Mouse (Mus musculus): ENCODE data around the gene Gnb3. TPM values are rescaled to one million over a fixed set of nuclear protein-coding genes. Genes with fewer than 3 reads are reported as not detected.

The Gnb3 gene
- 0.70 TPM in 1 of 2 replicates, not detected in the other for total RNA-seq (2017)

DNA sequence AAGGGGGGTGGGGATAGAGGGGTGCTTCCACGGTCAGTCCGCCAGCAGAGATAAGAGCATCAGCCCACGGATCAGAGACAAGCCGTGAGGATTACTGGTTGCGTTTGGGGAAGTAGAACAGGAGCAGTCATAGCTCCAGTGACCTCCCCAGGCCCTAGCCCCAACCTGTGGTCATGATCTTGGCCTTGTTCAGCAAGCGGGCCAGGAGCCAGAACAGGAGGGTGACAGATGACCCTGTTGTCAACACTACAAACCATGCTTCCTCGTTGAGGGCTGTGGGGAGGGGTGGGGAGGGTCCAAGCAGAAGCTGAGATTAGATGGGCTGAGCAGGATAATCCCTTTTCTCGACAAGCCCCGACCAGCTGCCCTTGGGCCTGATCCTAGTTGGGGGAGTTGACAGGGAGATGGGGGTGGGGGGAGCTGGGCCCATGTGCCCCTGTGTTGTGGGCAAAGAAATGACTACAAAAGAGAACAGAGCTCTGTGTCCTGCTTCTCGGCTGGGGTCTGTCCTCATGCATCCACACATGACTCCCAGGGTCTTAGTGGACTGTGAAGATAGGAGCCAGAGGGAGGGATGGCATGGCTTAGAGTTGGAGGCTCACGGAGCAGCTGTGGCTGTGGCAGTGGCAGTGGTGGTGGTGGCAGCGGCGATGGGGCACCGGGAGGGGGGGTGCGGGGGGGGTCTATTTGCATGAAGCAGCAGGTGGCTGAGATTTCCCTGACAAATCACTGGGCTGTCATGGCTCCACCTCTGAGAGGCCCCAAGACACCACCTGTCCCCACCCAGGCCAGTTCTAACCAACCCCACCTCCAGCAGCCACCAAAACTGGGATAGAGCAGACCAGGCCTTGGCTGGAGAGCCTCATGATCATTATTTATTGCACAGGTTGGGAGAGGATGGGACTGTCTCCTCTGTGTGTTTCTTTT is at the start of gene Gnb3:
TSS of gene Gnb3 (minus strand) at position 35 of the 927 bp plus-strand sequence.
- no peak for ATAC-seq (ENCODE audit: extremely low read depth, insufficient number of reproducible peaks, low FRiP score, poor library complexity, severe bottlenecking)

DNA sequence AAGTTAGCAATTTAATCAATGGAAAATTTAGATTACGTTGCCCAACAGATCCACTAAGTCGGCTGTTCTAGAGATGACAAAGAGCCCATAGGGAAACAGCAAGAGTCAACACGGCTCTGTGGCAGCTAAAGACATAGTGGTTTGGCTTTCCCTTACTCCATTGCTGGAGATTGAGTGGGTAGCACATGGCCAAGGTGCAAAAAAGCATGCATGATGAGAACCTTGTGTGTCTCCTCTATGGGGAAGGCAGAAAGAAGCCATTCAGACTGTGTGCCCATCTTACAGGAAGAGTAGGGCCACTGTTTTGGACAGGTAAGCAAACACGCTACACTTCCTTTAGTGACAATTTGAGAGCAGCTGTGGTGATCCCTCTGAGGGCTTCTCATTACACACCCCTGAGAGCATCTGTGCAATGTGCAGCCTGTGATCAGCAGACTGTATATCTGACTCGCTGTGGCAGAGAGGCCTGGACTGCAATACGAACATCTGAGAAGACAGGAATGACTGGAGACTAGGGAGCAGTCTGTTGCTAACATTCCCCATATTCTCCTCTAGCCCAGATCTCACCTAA is 48.6 kb upstream of the Gnb3 start:
- ATAC-seq (ENCODE audit: extremely low read depth, insufficient number of reproducible peaks, low FRiP score, poor library complexity, severe bottlenecking) = no peak

DNA sequence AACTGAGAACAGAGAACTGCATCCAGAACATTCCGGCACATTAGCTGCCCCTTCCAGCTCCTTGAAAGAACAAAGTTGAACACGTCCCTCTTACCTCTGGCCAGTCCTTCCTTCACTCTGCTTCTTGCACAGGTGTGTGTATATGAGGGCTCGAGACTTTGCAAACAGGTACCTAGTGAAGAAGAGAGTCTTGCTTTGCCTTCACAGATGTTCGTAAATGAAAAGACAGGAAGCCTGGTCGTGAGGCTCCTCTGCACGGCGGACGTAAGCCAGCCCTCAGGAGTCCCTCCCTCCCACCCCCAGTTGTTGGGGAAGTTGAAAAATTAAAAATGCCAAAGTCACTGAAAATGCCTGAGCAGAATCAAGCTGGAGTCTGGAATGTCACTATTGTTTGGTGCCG is 47.9 kb upstream of the Gnb3 start, which contains the start of gene Cd4:
TSS of gene Cd4 (minus strand) at position 236 of the 400 bp plus-strand sequence.
- no peak for ATAC-seq (ENCODE audit: extremely low read depth, insufficient number of reproducible peaks, low FRiP score, poor library complexity, severe bottlenecking)

DNA sequence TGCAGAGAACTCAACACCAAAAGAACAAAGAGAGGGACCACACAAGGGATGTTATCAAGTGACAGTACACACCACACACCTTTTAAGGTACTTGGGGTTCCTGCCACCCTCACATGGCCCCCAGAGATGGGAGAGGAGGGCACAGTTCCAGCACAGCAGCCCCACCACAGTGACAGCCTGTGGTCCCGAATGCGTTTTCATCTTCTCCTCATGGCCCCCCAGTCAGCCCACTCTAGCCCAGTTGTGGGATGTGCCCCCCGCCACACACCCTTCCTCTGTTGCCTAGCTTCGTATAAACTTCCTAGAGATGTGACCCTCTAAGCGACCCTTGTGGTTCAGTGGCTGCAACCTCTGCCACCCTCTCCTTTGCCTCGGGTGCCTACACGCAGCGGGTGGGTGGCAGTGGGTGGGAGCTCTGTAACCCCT is 45.9 kb upstream of the Gnb3 start:
- ATAC-seq (ENCODE audit: extremely low read depth, insufficient number of reproducible peaks, low FRiP score, poor library complexity, severe bottlenecking) = no peak

DNA sequence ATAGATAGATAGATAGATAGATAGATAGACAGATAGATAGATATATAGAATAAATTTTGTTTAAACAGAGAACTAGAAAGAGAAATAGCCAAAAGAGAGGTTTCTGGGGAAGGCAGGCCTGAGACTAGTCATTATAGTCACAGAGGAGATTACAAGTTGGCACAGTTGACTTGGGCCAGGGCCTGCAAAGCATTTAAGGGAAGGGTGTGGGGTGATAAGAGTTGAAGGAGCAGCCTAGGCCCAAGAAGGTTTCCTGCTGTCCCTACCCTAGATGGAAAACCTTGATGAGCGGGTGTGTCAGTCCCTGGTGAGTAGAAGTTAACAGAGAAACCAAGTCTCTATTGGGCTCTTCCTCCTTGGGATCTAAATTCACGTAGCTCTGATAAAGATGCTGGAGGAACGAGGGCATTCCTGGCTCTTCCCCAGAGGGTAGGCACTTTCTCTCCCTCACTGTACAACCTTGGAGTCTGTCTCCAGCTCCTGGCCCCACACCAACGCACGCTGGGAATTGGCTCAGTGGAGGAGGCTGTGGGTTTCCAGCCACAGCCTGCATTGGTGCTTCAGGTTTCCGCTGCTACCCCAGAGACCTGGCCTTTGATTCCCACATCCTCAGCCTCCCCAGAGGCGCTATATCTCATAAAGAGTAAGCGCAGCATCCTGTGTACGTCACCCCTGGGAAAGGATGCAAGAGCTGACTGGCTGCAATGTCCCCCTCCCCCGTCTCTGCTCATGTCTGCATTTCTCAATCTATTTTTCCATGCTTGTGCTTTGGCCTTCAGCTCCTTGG is 44.8 kb upstream of the Gnb3 start:
- ATAC-seq (ENCODE audit: extremely low read depth, insufficient number of reproducible peaks, low FRiP score, poor library complexity, severe bottlenecking) = peak; percentile 43

DNA sequence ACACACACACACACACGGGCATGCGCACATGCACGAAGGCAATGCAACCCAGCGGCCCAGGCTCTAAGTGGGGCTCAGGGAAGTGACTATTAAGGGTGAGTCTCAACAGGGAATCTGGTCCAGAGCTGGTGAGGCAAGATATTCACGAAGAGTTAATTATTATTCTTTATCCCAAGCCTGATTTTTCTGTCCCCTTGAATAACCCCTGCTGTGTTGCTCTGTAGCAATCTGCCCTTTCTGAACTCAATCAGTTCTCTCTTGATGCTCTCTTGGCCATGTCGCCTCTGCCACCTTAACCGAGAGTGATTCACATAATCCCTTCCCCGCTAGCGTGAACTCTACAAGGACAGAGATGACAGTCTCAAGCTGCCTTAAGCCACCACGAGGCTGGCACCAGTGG is 43.3 kb upstream of the Gnb3 start:
- ATAC-seq (ENCODE audit: extremely low read depth, insufficient number of reproducible peaks, low FRiP score, poor library complexity, severe bottlenecking) = no peak

DNA sequence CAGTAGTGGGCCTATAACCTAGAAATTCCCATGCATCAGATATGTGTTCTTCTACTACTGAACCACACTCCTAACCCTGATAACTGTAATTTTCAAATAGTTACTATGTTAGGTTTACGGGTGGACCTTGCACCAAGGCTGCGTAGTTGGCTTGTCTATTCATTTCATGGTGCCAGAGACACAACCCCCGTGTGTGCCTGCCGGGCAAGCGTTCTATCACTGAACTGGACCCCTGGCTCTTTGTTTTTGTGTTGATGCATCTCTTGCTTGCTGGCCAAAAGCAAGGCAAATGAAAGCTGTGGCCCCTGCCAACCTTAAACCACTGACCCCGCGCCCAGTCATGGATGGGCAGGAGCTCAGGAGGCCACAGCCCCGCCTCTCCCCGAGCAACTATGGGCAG is 41.7 kb upstream of the Gnb3 start:
- ATAC-seq (ENCODE audit: extremely low read depth, insufficient number of reproducible peaks, low FRiP score, poor library complexity, severe bottlenecking) = no peak

DNA sequence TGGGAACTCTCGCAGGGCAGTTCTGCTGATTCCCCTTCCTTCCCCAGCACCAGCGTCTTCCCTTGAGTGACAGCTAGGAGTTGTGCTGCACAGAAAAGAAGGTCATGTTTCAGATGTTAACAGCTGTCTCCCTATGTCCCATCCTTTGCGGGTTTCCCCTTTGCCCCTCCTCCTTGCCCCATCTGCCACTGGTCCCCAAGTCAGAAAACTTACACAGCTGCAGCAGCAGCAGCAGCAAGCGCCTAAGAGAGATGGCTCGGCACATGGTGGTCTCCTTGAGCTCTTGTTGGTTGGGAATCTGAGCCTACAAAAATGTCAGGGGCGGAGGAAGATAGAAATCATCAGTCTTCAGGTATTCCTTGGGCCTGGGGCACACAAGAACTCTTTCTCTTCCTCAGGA is 39.3 kb upstream of the Gnb3 start:
- no peak for ATAC-seq (ENCODE audit: extremely low read depth, insufficient number of reproducible peaks, low FRiP score, poor library complexity, severe bottlenecking)

DNA sequence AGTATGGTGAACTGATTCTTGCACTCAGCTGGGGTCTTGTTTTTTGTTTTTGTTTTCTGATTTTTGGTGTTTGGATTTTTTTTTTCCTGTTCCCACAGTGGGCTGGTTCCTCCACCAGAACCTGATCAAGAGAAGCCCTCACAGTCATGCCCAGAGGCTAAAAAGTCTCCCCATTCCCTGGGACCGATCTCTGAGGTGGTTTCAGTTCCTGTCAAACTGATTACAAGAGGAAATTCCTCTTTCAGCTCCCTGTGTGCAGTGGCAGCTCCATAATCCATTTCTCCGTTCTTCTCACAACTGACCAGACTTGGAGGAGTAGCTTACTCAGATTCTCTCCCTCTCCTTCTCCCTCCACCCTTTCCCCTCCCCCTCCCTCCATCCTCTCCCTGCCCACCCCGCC is 34.3 kb upstream of the Gnb3 start:
- no peak for ATAC-seq (ENCODE audit: extremely low read depth, insufficient number of reproducible peaks, low FRiP score, poor library complexity, severe bottlenecking)

DNA sequence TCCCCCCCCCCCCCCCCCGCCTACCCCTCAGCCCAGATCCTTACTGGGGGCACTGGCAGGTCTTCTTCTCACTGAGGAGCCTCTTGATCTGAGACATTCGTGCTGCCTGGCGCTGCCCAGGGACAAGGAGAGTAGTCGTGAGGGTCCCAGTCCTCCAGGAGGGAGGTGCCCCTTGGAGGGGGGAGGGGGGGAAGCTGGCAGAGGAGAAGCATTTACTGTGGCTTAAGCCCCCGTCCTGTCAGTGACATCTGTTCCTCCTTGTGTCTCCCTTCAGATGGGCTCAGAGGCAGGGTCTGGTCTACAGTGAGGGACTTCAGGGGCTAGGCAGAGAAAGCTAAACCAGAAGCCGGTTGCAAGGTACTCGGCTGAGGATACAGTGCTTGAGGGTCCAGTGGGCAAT is 26.5 kb upstream of the Gnb3 start:
- no peak for ATAC-seq (ENCODE audit: extremely low read depth, insufficient number of reproducible peaks, low FRiP score, poor library complexity, severe bottlenecking)

DNA sequence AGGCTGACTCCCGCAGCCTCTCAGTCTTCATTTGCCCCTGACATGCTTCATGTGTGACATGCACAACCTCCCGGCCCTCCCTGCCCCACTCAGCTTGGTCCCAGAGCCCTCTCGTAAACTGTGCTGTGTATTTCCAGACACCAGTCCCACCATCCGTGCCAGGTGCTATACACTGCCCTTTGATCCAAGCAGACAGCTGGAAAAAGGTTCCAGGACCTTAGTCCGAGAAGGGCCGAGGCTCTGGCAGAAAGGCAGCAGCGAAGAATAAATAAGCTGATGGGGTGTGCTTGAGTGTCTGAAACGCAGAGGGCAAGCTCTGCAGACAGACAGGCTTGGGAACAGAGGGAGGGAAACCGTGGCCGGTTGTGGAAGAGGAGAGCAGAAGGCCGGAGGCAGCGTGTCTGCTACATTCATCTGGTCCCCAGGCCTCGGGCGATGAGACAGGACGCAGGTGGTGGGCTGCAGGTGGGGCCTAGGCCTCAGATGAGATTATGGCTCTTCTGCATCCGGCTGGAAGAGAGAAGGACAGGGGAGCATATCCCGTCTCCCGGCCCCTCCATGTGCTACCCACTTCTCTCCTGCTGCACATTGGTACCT is 25.8 kb upstream of the Gnb3 start:
- ATAC-seq (ENCODE audit: extremely low read depth, insufficient number of reproducible peaks, low FRiP score, poor library complexity, severe bottlenecking) = no peak

DNA sequence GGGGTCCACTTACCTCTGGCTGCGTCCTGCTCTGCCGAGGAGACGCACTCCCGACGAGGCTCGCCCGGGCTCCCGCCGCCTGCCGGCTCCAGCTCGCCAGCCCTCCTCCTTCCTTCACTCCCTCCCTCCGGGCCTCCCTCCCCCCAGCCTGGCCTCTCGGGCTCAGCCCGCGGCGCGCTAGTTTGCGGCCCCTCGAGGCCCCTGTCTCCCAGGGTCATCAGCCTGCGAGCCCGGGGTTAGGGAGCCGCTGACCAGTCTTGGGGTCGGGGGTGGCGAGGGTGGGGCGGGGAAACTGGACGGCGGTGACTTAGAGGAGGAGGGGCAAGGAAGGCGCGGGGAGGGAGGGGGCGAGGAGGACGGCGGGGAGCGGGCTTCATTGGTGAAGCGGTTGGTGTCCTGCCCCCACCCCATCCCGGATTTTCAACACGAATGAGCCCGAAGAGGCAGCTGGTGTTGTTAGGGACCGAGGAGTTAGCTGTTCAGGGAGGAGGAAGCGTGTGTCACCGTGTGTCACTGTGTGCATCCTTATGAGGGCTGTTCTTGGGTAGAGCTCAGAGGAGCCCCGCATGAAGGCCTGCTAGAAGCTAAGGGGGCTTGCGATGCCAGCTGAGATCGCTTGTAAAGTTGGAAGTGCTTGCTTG is 23.7 kb upstream of the Gnb3 start, which contains the start of gene Gpr162:
TSS of gene Gpr162 (minus strand) at position 326 of the 641 bp plus-strand sequence.
- ATAC-seq (ENCODE audit: extremely low read depth, insufficient number of reproducible peaks, low FRiP score, poor library complexity, severe bottlenecking) = no peak

DNA sequence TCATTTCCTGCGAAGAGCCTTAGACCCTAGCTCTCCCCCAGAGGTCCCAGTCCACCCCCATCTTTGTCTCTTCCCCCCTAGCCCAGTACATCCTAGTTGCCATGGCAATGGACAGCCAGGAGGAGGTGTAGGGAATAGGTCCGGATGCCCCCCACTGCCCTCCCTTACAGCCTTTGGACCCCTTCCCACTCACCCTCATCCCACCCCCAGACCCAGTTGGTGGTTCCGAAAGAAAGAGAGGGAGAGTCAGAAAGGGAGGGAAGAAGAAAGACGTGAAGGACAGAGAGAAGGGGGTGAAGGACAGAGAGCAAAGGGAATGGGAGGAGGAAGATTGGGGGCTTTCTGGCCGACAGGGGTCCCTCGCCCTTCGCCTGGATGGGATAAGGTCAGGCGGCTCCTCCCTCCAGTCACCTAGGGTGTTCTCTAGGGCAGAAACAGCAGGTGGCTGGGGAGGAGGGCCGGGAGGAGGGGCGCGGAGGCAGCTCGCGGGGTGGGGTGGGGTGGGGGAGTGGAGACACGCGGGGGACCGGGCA is 23.1 kb upstream of the Gnb3 start:
- ATAC-seq (ENCODE audit: extremely low read depth, insufficient number of reproducible peaks, low FRiP score, poor library complexity, severe bottlenecking) = no peak

DNA sequence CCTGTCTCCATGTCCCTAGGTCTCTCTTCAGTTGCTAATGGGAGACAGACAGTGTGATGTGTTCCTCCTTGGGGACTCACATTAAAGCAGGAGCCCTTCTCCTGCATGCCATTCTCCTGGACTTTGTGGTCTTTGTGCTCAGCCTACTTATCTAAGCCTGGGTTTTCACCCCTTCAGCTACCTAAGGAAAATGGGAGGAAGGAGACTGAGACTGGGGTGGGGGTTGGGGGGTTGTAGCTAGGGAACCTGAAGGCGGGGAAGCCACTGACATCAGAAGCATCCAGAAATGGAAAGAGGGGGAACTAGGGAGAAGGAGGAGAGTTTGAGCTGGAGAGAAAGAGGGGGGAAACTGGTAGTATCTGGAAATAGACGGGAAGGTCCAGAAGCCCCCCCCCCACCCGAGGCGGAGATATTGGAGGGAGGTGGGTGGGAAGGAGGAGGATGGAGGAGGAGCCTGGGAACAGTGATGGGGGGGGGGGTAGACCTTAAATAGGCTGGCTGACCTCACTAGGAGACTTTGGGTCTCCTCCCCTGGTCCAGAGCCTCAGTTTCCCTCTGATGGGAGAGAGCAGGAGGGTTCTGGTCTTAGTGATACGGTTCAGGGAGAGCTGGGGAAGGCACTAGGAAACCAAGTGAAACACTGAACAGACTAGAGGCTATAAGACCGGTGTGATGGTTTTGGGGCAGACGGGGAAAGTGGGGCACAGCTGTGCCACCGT is 22.5 kb upstream of the Gnb3 start:
- no peak for ATAC-seq (ENCODE audit: extremely low read depth, insufficient number of reproducible peaks, low FRiP score, poor library complexity, severe bottlenecking)

DNA sequence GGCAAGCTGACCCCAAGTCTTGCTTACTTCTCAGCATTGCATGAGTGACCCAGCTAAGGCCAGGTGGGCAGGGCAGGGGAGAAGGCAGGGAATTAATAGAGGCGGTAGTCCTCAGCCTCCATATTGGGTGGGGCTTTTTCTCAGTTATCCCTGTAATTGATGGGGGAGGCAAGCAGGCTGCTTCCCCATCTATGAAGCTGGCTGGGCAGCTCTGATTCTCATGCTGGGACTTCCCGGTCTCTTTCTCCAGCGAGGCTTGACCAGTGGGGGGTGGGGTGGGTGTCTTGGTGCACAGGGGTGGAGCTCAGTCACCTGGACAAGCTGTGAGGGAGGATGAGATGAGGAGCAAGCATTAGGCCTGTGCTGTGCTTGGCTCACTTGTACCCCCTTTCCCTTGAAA is 21.7 kb upstream of the Gnb3 start:
- no peak for ATAC-seq (ENCODE audit: extremely low read depth, insufficient number of reproducible peaks, low FRiP score, poor library complexity, severe bottlenecking)

DNA sequence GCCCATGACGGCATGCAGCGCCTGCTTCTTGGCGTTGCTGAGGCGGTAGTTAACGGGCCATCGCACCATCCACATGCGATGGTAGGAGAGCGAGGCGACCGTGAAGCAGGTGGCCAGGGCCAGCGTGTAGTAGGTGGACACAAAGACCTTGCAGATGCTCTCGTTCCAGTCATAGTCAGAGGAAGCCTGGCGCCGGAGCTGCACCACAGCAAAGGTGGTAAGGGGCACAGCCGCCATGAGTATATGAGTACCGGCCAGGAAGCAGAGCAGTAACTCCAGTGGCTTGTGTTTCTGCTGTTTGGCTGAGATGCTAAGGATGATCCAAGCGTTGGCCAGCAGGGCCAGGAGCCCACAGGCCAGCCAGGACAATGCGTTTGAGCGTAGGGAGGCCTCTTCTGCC is 21.2 kb upstream of the Gnb3 start:
- no peak for ATAC-seq (ENCODE audit: extremely low read depth, insufficient number of reproducible peaks, low FRiP score, poor library complexity, severe bottlenecking)

DNA sequence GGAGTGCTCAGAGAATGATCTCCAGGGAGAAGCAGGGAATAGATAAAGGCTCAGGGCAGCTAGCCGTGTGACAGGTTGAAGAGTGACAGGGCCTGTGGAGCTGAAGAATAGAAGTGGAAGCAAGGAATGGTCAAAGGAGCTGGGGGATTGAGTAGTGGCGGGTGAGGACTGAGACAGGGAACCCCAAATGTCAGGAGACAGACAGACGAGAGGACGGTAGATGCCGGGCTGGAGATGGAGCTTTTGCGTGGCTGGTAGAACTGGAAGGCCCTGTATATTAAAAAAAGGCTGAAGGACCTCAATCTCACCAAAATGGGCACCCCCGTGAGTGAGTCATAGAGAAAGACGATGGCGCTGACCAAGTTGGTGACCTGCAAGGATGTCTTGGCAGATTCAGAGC is 20.4 kb upstream of the Gnb3 start:
- no peak for ATAC-seq (ENCODE audit: extremely low read depth, insufficient number of reproducible peaks, low FRiP score, poor library complexity, severe bottlenecking)

DNA sequence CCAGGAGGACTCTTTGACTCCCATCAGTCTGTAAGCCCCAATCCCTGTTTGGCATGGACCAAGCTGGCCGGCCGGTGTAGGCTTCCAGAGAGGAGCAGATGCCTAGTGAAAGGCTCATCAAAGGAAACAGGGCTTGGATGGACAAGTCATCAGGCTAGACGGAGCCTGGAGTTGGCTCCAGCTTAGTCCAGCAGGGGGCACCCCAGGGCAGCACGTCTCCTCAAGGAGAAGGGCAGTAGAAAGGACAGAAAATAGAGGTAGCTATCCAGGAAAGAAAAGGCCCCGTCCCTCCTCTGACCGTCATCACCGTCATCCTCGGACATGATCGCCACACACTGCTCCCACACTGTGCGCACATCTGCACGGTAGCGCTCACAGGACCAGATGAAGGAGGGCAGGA is 19.6 kb upstream of the Gnb3 start:
- peak; percentile 43 for ATAC-seq (ENCODE audit: extremely low read depth, insufficient number of reproducible peaks, low FRiP score, poor library complexity, severe bottlenecking)

All from neutrophil, adult 5-6 weeks (primary cell).